Mouse (Mus musculus) C2C12 (cell line): Measurements from ENCODE around the gene Irx4. TPM values are rescaled to one million over a fixed set of nuclear protein-coding genes. Genes with fewer than 3 reads are reported as not detected.

Experiments used
- H3K27me3 ChIP-seq: one replicate; pipeline ENCODE4 v1.6.1; 2011; ENCODE audit not compliant: control insufficient read depth, insufficient read depth, insufficient read length
- H3K36me3 ChIP-seq: one replicate; pipeline ENCODE4 v1.6.1; 2011; ENCODE audit not compliant: control insufficient read depth, insufficient read depth
- H3K4me3 ChIP-seq: one replicate; pipeline ENCODE4 v1.5.1; 2011; ENCODE audit warnings: mild to moderate bottlenecking, control low read depth; ENCODE audit not compliant: poor library complexity, insufficient read depth, severe bottlenecking
- H3K79me2 ChIP-seq: one replicate; pipeline ENCODE4 v1.6.1; 2011; ENCODE audit not compliant: control insufficient read depth, insufficient read depth
- H3K79me3 ChIP-seq: one replicate; pipeline ENCODE4 v1.6.1; 2011; ENCODE audit warnings: low read depth, control low read depth
- H3ac ChIP-seq: one replicate; pipeline ENCODE3; 2011; ENCODE audit warnings: low read depth; ENCODE audit not compliant: control insufficient read depth, insufficient read length
- CEBPB ChIP-seq: IDR thresholded peaks from one replicate; pipeline ENCODE4 v1.6.1; 2011; ENCODE audit warnings: low read depth, mild to moderate bottlenecking, control low read depth, moderate library complexity
- CTCF ChIP-seq: IDR thresholded peaks from one replicate; pipeline ENCODE4 v1.5.1; 2011; ENCODE audit not compliant: control insufficient read depth, insufficient read depth, insufficient read length
- FOSL1 ChIP-seq: IDR thresholded peaks from one replicate; pipeline ENCODE4 v1.8.0; 2011; ENCODE audit warnings: mild to moderate bottlenecking, low read length; ENCODE audit not compliant: poor library complexity, insufficient read depth, severe bottlenecking
- MAX ChIP-seq: IDR thresholded peaks from one replicate; pipeline ENCODE4 v1.6.1; 2011; ENCODE audit warnings: mild to moderate bottlenecking, control low read depth
- MYOD1 ChIP-seq: IDR thresholded peaks from one replicate; pipeline ENCODE4 v1.6.1; 2011; ENCODE audit warnings: low read depth; ENCODE audit not compliant: control insufficient read depth, insufficient read length
- MYOG ChIP-seq: IDR thresholded peaks from one replicate; pipeline ENCODE4 v1.6.1; 2011; ENCODE audit not compliant: control insufficient read depth, insufficient read length; ENCODE audit errors: extremely low read depth
- USF1 ChIP-seq: IDR thresholded peaks from one replicate; pipeline ENCODE4 v1.6.1; 2011; ENCODE audit warnings: low read depth, mild to moderate bottlenecking, control low read depth, moderate library complexity
- polyA plus RNA-seq: library from polyadenylated mRNA; unstranded; fragments of >200 nt; fragmentation: generic; extraction: Trizol; gene quantifications from one replicate; pipeline ENCODE4 v1.2.1, GENCODE M21; 2012; ENCODE audit warnings: missing spikeins

Irx4 gene
- polyA plus RNA-seq, 1 experiment, result not detected

- Histone ChIP-seq H3K79me2 (no peaks in the 10 kb centered on the region), H3K4me3 (no peak overlapping the region), H3ac (no peak overlapping the region), H3K27me3 (no peaks in the 10 kb centered on the region), H3K79me3 (no peaks in the 10 kb centered on the region), H3K36me3 (no peaks in the 10 kb centered on the region)
- TF ChIP-seq USF1, result no peak
- no peak for TF ChIP-seq MAX
- no peak for TF ChIP-seq CEBPB
- TF ChIP-seq MYOD1, result no peak
Observed at GRCm38 (mm10) chr13:73283534-73283933, 23.3 kb downstream of the Irx4 start.

- H3K36me3 ChIP-seq, result no peaks in the 10 kb centered on the region
- no peaks in the 10 kb centered on the region for H3K79me2 ChIP-seq
- no peaks in the 10 kb centered on the region for H3K27me3 ChIP-seq
- no peak overlapping the region for H3K4me3 ChIP-seq
- no peak overlapping the region for H3ac ChIP-seq
- TF ChIP-seq USF1, result no peak
- TF ChIP-seq CTCF, result no peak
- TF ChIP-seq MYOG, result no peak
- no peak for TF ChIP-seq MYOD1
- TF ChIP-seq CEBPB, result no peak
- no peak for TF ChIP-seq FOSL1
- no peak for TF ChIP-seq MAX
- H3K79me3 ChIP-seq, result no peaks in the 10 kb centered on the region
Observed at GRCm38 (mm10) chr13:73290206-73290605, 29.9 kb downstream of the Irx4 start.

GRCm38 (mm10) chr13:73291102-73291501 lies 30.8 kb downstream of the Irx4 start:
- Histone ChIP-seq H3ac (no peak overlapping the region), H3K79me3 (no peaks in the 10 kb centered on the region), H3K79me2 (no peaks in the 10 kb centered on the region), H3K27me3 (no peaks in the 10 kb centered on the region), H3K36me3 (no peaks in the 10 kb centered on the region), H3K4me3 (no peak overlapping the region)
- TF ChIP-seq MAX, result no peak
- no peak for TF ChIP-seq CTCF
- TF ChIP-seq USF1, result no peak
- TF ChIP-seq CEBPB, result no peak
- TF ChIP-seq FOSL1, result no peak
- no peak for TF ChIP-seq MYOD1
- no peak for TF ChIP-seq MYOG

GRCm38 (mm10) chr13:73298717-73299116 lies 38.4 kb downstream of the Irx4 start:
- Histone ChIP-seq H3K36me3 (no peaks in the 10 kb centered on the region), H3K79me2 (no peaks in the 10 kb centered on the region), H3K4me3 (no peak overlapping the region), H3K79me3 (no peaks in the 10 kb centered on the region), H3ac (no peak overlapping the region), H3K27me3 (peaks cover 4% of the 10 kb centered on the region)
- TF ChIP-seq MAX (no peak), CEBPB (no peak)

GRCm38 (mm10) chr13:73299322-73299721 lies 39.0 kb downstream of the Irx4 start:
- Histone ChIP-seq H3ac (no peak overlapping the region), H3K79me3 (no peaks in the 10 kb centered on the region), H3K79me2 (no peaks in the 10 kb centered on the region), H3K27me3 (peaks cover 9% of the 10 kb centered on the region), H3K36me3 (no peaks in the 10 kb centered on the region), H3K4me3 (no peak overlapping the region)
- TF ChIP-seq MAX, result no peak
- TF ChIP-seq CTCF, result no peak
- TF ChIP-seq MYOG, result no peak
- TF ChIP-seq MYOD1, result no peak
- no peak for TF ChIP-seq CEBPB
- no peak for TF ChIP-seq USF1
- no peak for TF ChIP-seq FOSL1

GRCm38 (mm10) chr13:73304729-73305128 lies 44.5 kb downstream of the Irx4 start:
- Histone ChIP-seq H3K79me3 (no peaks in the 10 kb centered on the region), H3K27me3 (peaks cover 24% of the 10 kb centered on the region), H3K4me3 (no peak overlapping the region), H3K79me2 (no peaks in the 10 kb centered on the region), H3ac (no peak overlapping the region), H3K36me3 (no peaks in the 10 kb centered on the region)
- TF ChIP-seq MYOD1, result no peak
- TF ChIP-seq MYOG, result no peak
- no peak for TF ChIP-seq MAX
- no peak for TF ChIP-seq USF1
- no peak for TF ChIP-seq FOSL1
- TF ChIP-seq CEBPB, result no peak
- TF ChIP-seq CTCF, result no peak
